Mouse (Mus musculus): ENCODE data around the gene Hs3st5.

GRCm38 (mm10) chr10:36835836-36836516, 329.4 kb downstream of the Hs3st5 start:
- TF ChIP-seq CTCF (IDR thresholded peaks at IDR 0.05; ENCODE audit: low read depth, low read length): no peak
- no peak for TF ChIP-seq POLR2A (IDR thresholded peaks at IDR 0.05; ENCODE audit: borderline replicate concordance, low read depth, low read length)
